Mouse (Mus musculus) mammary gland, adult 2 months (tissue): ENCODE results near the gene Gm28510. TPM values are rescaled to one million over a fixed set of nuclear protein-coding genes. Genes with fewer than 3 reads are reported as not detected.

Experiments used
- polyA plus RNA-seq: library from polyadenylated mRNA; depleted of rRNA; stranded (reverse); fragments of >200 nt; gene quantifications from 2 replicates; pipeline ENCODE4 v1.2.3, GENCODE M21; 2012; ENCODE audit warnings: low replicate concordance; rRNA removed

The Gm28510 gene
- polyA plus RNA-seq = not detected in 2 replicates

GRCm38 (mm10) chrY:10412437-10412836, at the start of gene Gm28510:
Gene Gm28510, plus strand, starts transcription at chrY:10412737.

Other genes starting within 250 kb of the Gm28510 start
- not detected in 2 replicates for gene Gm20834, start 88.1 kb upstream of the Gm28510 start, polyA plus RNA-seq
- not detected in 2 replicates for gene Gm20737, start 123.3 kb downstream of the Gm28510 start, polyA plus RNA-seq
- gene Gm21775, start 140.7 kb downstream of the Gm28510 start, polyA plus RNA-seq = not detected in 2 replicates
- gene Gm21900, start 203.6 kb downstream of the Gm28510 start, polyA plus RNA-seq = not detected in 2 replicates